ENCODE assay signal across 14 mouse cellular contexts in the genomic region with DNA sequence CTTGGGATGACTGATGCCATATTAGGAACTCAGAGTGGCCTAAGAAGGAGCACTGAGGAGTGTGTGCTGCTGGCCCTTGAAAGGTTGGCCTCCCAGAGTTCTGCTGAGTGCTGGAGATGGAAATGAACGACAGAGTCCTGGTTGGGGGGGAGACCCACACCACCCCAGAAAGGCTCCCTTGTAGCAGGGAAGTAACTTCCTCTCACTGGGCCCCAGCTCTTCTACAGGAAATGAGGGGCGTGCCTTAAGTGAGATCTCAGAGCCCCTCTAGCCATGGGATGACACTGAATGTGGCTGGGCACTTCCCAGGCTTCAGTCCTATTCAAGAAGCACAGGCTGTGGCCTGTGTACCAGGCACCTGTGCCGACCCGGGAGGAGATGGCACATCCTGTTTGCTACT.
DNase-seq lines count a peak whose midpoint lies in the region; ATAC-seq lines count a peak whose summit lies in the region.
"Had no signal": no experiment of that assay in that cellular context is flagged by ENCODE, and none has a peak within 500 bp of the region (broad histone marks: within the 10 kb centered on the region; RNA-seq: fewer than 3 reads in every experiment).

No protein-coding gene starts in this region.

- H3K4me1 ChIP-seq in liver, embryonic 11.5 days (replicated peaks; ENCODE audit: control insufficient read depth, insufficient read depth, low read length): peaks cover 9% of the 10 kb centered on the region; the same call in 1 of the 2 replicates

- H3K36me3 ChIP-seq in liver, embryonic 11.5 days (ENCODE audit: control insufficient read depth, insufficient read depth, low read length): no peaks in the 10 kb centered on the region
- H3K36me3 ChIP-seq: embryonic facial prominence, embryonic 13.5 days; limb, embryonic 12.5 days had no signal

- no peaks in the 10 kb centered on the region for H3K27me3 ChIP-seq in liver, embryonic 11.5 days (replicated peaks; ENCODE audit: control insufficient read depth, insufficient read depth, low read length)

- ATAC-seq in common myeloid progenitor, adult 5-6 weeks (replicated peaks; ENCODE audit: low read depth, poor library complexity, severe bottlenecking): peak; percentile 55
- no peak; the same call in 1 of the 2 replicates for ATAC-seq in liver, embryonic 11.5 days (replicated peaks; ENCODE audit: low FRiP score)
- ATAC-seq: forebrain, embryonic 13.5 days had no signal

- H3K4me3 ChIP-seq in liver, embryonic 11.5 days (ENCODE audit: low read depth, low read length): no peak overlapping the region
- H3K4me3 ChIP-seq: embryonic facial prominence, embryonic 13.5 days; forebrain, embryonic 13.5 days; limb, embryonic 12.5 days had no signal

- 40% methylated on average over 4 of the region's 4 CpGs for WGBS in liver, embryonic 11.5 days

- H3K9ac ChIP-seq in liver, embryonic 11.5 days (ENCODE audit: low read depth, low read length): no peak overlapping the region
- H3K9ac ChIP-seq: embryonic facial prominence, embryonic 13.5 days; forebrain, embryonic 13.5 days; limb, embryonic 12.5 days had no signal

- no peaks in the 10 kb centered on the region for H3K9me3 ChIP-seq in liver, embryonic 11.5 days (ENCODE audit: control insufficient read depth, low read length)
- H3K9me3 ChIP-seq: embryonic facial prominence, embryonic 13.5 days; forebrain, embryonic 13.5 days; limb, embryonic 12.5 days had no signal

- H3K4me2 ChIP-seq in liver, embryonic 11.5 days: no peak overlapping the region
- H3K4me2 ChIP-seq: embryonic facial prominence, embryonic 13.5 days; forebrain, embryonic 13.5 days; limb, embryonic 12.5 days had no signal

- no peak overlapping the region for H3K27ac ChIP-seq in liver, embryonic 11.5 days (ENCODE audit: low read depth, low read length)
- H3K27ac ChIP-seq: embryonic facial prominence, embryonic 13.5 days; forebrain, embryonic 13.5 days; limb, embryonic 12.5 days had no signal

- peak; percentile 42 to 57 for DNase-seq in spleen, postnatal 36 days (ENCODE audit: low spot score in 2 of 2)
- no peak for DNase-seq in spleen, postnatal 14 days (ENCODE audit: low spot score in 2 of 2)
- DNase-seq in naive thymus-derived CD4-positive, alpha-beta T cell, adult 2 months (ENCODE audit: low read depth): peak; percentile 66
- no peak for DNase-seq in urinary bladder, postnatal 4 days (ENCODE audit: low spot score in 2 of 2)
- no peak for DNase-seq in liver, embryonic 11.5 days (ENCODE audit: low spot score)
- no peak for DNase-seq in neural tube, embryonic 10.5 days (ENCODE audit: extremely low spot score, low spot score)
- DNase-seq: adrenal gland, postnatal 25 days; cerebellum, postnatal 36 days; kidney, adult 2 months; lung, adult 18-20 months had no signal

Comparison
In these comparisons a context has a peak if more than half of its experiments do, and no peak if none do; other contexts are left out.
1. DNase-seq: peak in spleen, postnatal 36 days (2 of 2) and naive thymus-derived CD4-positive, alpha-beta T cell, adult 2 months (single experiment); none in spleen, postnatal 14 days (0 of 2), urinary bladder, postnatal 4 days (0 of 2), liver, embryonic 11.5 days (single experiment) and neural tube, embryonic 10.5 days (single experiment).